Mouse (Mus musculus) ES-E14 (cell line): Measurements from ENCODE around the gene Gstm3. TPM values are rescaled to one million over a fixed set of nuclear protein-coding genes. Genes with fewer than 3 reads are reported as not detected.

Experiments used
- DNase-seq: peaks from one replicate; pipeline ENCODE4 v3.0.0-alpha.2; 2013; ENCODE audit warnings: low read depth, low spot score
- H3K27ac ChIP-seq: 2 replicates; pipeline ENCODE4 v1.5.1; 2012; ENCODE audit warnings: low read depth, mild to moderate bottlenecking, low read length, moderate library complexity, mixed read lengths; ENCODE audit not compliant: poor library complexity, insufficient read depth, severe bottlenecking
- H3K36me3 ChIP-seq: 2 replicates; pipeline ENCODE4 v1.6.1; 2012; ENCODE audit warnings: mild to moderate bottlenecking, low read length, moderate library complexity, mixed read lengths; ENCODE audit not compliant: control insufficient read depth, poor library complexity, insufficient read depth, severe bottlenecking
- H3K4me1 ChIP-seq, 2 experiments: fragments of 150-350 bp in 1 of 2; sonication (generic) in 1 of 2; 2 replicates each; pipeline ENCODE4 v1.6.1; 2012; ENCODE audit warnings: low read length in 2 of 2, mild to moderate bottlenecking in 1 of 2, mixed read lengths in 1 of 2; ENCODE audit not compliant: control insufficient read depth in 2 of 2, insufficient read depth in 2 of 2, poor library complexity in 1 of 2
- H3K4me3 ChIP-seq, 2 experiments: fragments of 150-350 bp in 1 of 2; sonication (generic) in 1 of 2; 2 replicates each; pipeline ENCODE4 v1.5.1; 2012; ENCODE audit warnings: low read length in 2 of 2, low read depth in 1 of 2, mild to moderate bottlenecking in 1 of 2, mixed read lengths in 1 of 2; ENCODE audit not compliant: insufficient read depth in 1 of 2, poor library complexity in 1 of 2, severe bottlenecking in 1 of 2
- H3K9ac ChIP-seq: 2 replicates; pipeline ENCODE4 v1.6.1; 2012; ENCODE audit warnings: low read depth, mild to moderate bottlenecking, low read length, mixed read lengths; ENCODE audit not compliant: poor library complexity, insufficient read depth, severe bottlenecking
- H3K9me3 ChIP-seq: fragments of 150-350 bp; sonication (generic); 2 replicates; pipeline ENCODE4 v1.6.1; 2012; ENCODE audit warnings: low read depth, mild to moderate bottlenecking, low read length; ENCODE audit not compliant: control insufficient read depth, insufficient read depth
- CHD2 ChIP-seq: IDR thresholded peaks from 2 replicates; pipeline ENCODE4 v1.6.1; 2014; ENCODE audit warnings: mild to moderate bottlenecking, low read depth, low read length, inconsistent platforms
- HCFC1 ChIP-seq: IDR thresholded peaks from 2 replicates; pipeline ENCODE4 v1.6.1; 2012; ENCODE audit warnings: low read length, inconsistent platforms, borderline replicate concordance; ENCODE audit not compliant: insufficient read depth
- MAFK ChIP-seq: IDR thresholded peaks from 2 replicates; pipeline ENCODE4 v1.6.1; 2014; ENCODE audit warnings: mild to moderate bottlenecking, low read depth, low read length, inconsistent platforms; ENCODE audit not compliant: insufficient read depth
- ZC3H11A ChIP-seq: IDR thresholded peaks from 2 replicates; pipeline ENCODE4 v1.6.1; 2012; ENCODE audit warnings: low read depth, mild to moderate bottlenecking, inconsistent platforms, low read length, borderline replicate concordance
- ZNF384 ChIP-seq: IDR thresholded peaks from 2 replicates; pipeline ENCODE4 v1.6.1; 2012; ENCODE audit warnings: low read depth, low read length, inconsistent platforms
- in situ Hi-C, 2 experiments: fragments of 600-800 bp; cut with MboI; formaldehyde crosslinking; loops; one replicate each; pipeline ENCODE4 v1.15.1; 2025; ENCODE audit warnings: low sequenced_read_pairs in 2 of 2, inconsistent platforms in 1 of 2; ENCODE audit not compliant: unreplicated experiment in 2 of 2
- total RNA-seq: library from RNA; depleted of rRNA; stranded (reverse); fragments of 300-350 nt; gene quantifications from 2 replicates; pipeline ENCODE4 v1.2.3, GENCODE M21; 2012

Gene Gstm3
- total RNA-seq, 1 experiment, result not detected

GRCm38 (mm10) chr3:107929731-107930130 lies 39.4 kb downstream of the Gstm3 start:
- no peak overlapping the region for H3K27ac ChIP-seq
- no peak for DNase-seq
- no peak overlapping the region for H3K4me3 ChIP-seq
- H3K9ac ChIP-seq, result no peak overlapping the region
- no peaks in the 10 kb centered on the region for H3K9me3 ChIP-seq
- in situ Hi-C loops, result no loop called here
- peaks cover 3 to 4% of the 10 kb centered on the region in 2 experiments; a peak in 2 of 4 replicates for H3K4me1 ChIP-seq
- no peaks in the 10 kb centered on the region for H3K36me3 ChIP-seq
- no peak for TF ChIP-seq CHD2
- TF ChIP-seq ZC3H11A, result no peak
- TF ChIP-seq ZNF384, result no peak
- no peak for TF ChIP-seq HCFC1
- no peak for TF ChIP-seq MAFK

GRCm38 (mm10) chr3:107929243-107929642 lies 39.8 kb downstream of the Gstm3 start:
- Histone ChIP-seq H3K9me3 (no peaks in the 10 kb centered on the region), H3K9ac (no peak overlapping the region), H3K27ac (no peak overlapping the region), H3K4me3 (no peak overlapping the region), H3K4me1 (peaks cover 3 to 4% of the 10 kb centered on the region in 2 experiments; a peak in 2 of 4 replicates), H3K36me3 (no peaks in the 10 kb centered on the region)
- in situ Hi-C loops, result no loop called here
- no peak for DNase-seq
- TF ChIP-seq ZC3H11A, result no peak
- no peak for TF ChIP-seq MAFK

GRCm38 (mm10) chr3:107928691-107929090 lies 40.4 kb downstream of the Gstm3 start:
- no peak for DNase-seq
- in situ Hi-C loops, result no loop called here

GRCm38 (mm10) chr3:107927841-107928240 lies 41.2 kb downstream of the Gstm3 start:
- TF ChIP-seq MAFK (no peak), HCFC1 (no peak), CHD2 (no peak), ZC3H11A (no peak), ZNF384 (no peak)
- no peaks in the 10 kb centered on the region for H3K36me3 ChIP-seq
- no peaks in the 10 kb centered on the region for H3K9me3 ChIP-seq
- no peak overlapping the region for H3K4me3 ChIP-seq
- H3K9ac ChIP-seq, result no peak overlapping the region
- H3K27ac ChIP-seq, result no peak overlapping the region
- peaks cover 3 to 4% of the 10 kb centered on the region in 2 experiments; a peak in 2 of 4 replicates for H3K4me1 ChIP-seq
- no peak for DNase-seq
- in situ Hi-C loops, result no loop called here

More at GRCm38 (mm10) chr3:107928691-107929090, 40.4 kb downstream of the Gstm3 start:
- Histone ChIP-seq H3K4me3 (no peak overlapping the region), H3K4me1 (peaks cover 3 to 4% of the 10 kb centered on the region in 2 experiments; a peak in 2 of 4 replicates), H3K9ac (no peak overlapping the region), H3K36me3 (no peaks in the 10 kb centered on the region), H3K9me3 (no peaks in the 10 kb centered on the region), H3K27ac (no peak overlapping the region)
- no peak for TF ChIP-seq HCFC1
- no peak for TF ChIP-seq CHD2
- TF ChIP-seq ZNF384, result no peak
- no peak for TF ChIP-seq ZC3H11A

GRCm38 (mm10) chr3:107925335-107925734 lies 43.7 kb downstream of the Gstm3 start:
- H3K4me3 ChIP-seq, result no peak overlapping the region
- no peak for DNase-seq
- no peak for TF ChIP-seq HCFC1
- TF ChIP-seq MAFK, result peak; percentile 74
- no peak overlapping the region for H3K27ac ChIP-seq
- H3K9me3 ChIP-seq, result no peaks in the 10 kb centered on the region
- no peaks in the 10 kb centered on the region for H3K4me1 ChIP-seq
- H3K9ac ChIP-seq, result no peak overlapping the region
- no peaks in the 10 kb centered on the region for H3K36me3 ChIP-seq
- in situ Hi-C loops, result no loop called here
